Mouse (Mus musculus): ENCODE results near the gene Epn2. TPM values are rescaled to one million over a fixed set of nuclear protein-coding genes. Genes with fewer than 3 reads are reported as not detected.

Epn2 gene
- 10 to 100 TPM; 23.7 to 27.0 TPM for total RNA-seq (2021)

- DNase-seq (ENCODE audit: low spot score), result peak; percentile 75
- intact Hi-C loops (cut with DNase I), result loop anchor here (2.0 to 5.0 kb wide), 2 partner anchors 40 to 47 kb away; no protein-coding TSS in a partner anchor
These were observed at the start of gene Epn2 for GRCm38 (mm10) chr11:61578983-61579877. Epn2 (minus strand) TSS chr11:61579687.

GRCm38 (mm10) chr11:61626509-61626908 lies 47.0 kb upstream of the Epn2 start:
- intact Hi-C loops (cut with DNase I), result loop anchor here (10.0 kb wide), 1 partner anchor 452 kb away; the partner anchor contains the start of gene Usp22
- DNase-seq (ENCODE audit: low spot score), result no peak

- no peak for DNase-seq (ENCODE audit: low spot score)
- intact Hi-C loops (cut with DNase I), result loop anchor here (10.0 kb wide), 1 partner anchor 450 kb away; the partner anchor contains the start of gene Usp22
These were observed 45.6 kb upstream of the Epn2 start for GRCm38 (mm10) chr11:61625136-61625535.

- intact Hi-C loops (cut with DNase I), result loop anchor here (2.0 to 10.0 kb wide), 2 partner anchors 114 to 446 kb away; partner anchors contain the start of gene Usp22
- no peak for DNase-seq (ENCODE audit: low spot score)
These were observed 41.3 kb upstream of the Epn2 start for GRCm38 (mm10) chr11:61620762-61621161.

- intact Hi-C loops (cut with DNase I), result loop anchor here (2.0 to 10.0 kb wide), 2 partner anchors 113 to 445 kb away; partner anchors contain the start of gene Usp22
- DNase-seq (ENCODE audit: low spot score), result peak; percentile 79
These were observed 40.8 kb upstream of the Epn2 start for GRCm38 (mm10) chr11:61620254-61620670.

GRCm38 (mm10) chr11:61619791-61620241 lies 40.3 kb upstream of the Epn2 start:
- intact Hi-C loops (cut with DNase I), result loop anchor here (2.0 to 10.0 kb wide), 4 partner anchors 41 to 445 kb away; partner anchors contain the start of genes Epn2 and Usp22
- DNase-seq (ENCODE audit: low spot score), result peak; percentile 63

GRCm38 (mm10) chr11:61619356-61619755 lies 39.9 kb upstream of the Epn2 start:
- intact Hi-C loops (cut with DNase I), result loop anchor here (2.0 to 5.0 kb wide), 2 partner anchors 41 to 202 kb away; partner anchors contain the start of gene Epn2
- no peak for DNase-seq (ENCODE audit: low spot score)

- DNase-seq (ENCODE audit: low spot score), result no peak
- intact Hi-C loops (cut with DNase I), result loop anchor here (2.0 to 5.0 kb wide), 2 partner anchors 40 to 201 kb away; partner anchors contain the start of gene Epn2
These were observed 39.1 kb upstream of the Epn2 start for GRCm38 (mm10) chr11:61618571-61618970.

- intact Hi-C loops (cut with DNase I), result loop anchor here (2.0 to 5.0 kb wide), 2 partner anchors 39 to 201 kb away; partner anchors contain the start of gene Epn2
- peak; percentile 52 for DNase-seq (ENCODE audit: low spot score)
These were observed 38.6 kb upstream of the Epn2 start for GRCm38 (mm10) chr11:61618131-61618530.

- intact Hi-C loops (cut with DNase I), result loop anchor here (5.0 kb wide), 1 partner anchor 200 kb away; no protein-coding TSS in a partner anchor
- no peak for DNase-seq (ENCODE audit: low spot score)
These were observed 37.9 kb upstream of the Epn2 start for GRCm38 (mm10) chr11:61617293-61617975.

GRCm38 (mm10) chr11:61616523-61617292 lies 37.2 kb upstream of the Epn2 start:
- DNase-seq (ENCODE audit: low spot score), result no peak
- intact Hi-C loops (cut with DNase I), result loop anchor here (5.0 kb wide), 1 partner anchor 199 kb away; no protein-coding TSS in a partner anchor

GRCm38 (mm10) chr11:61615686-61616522 lies 36.4 kb upstream of the Epn2 start:
- intact Hi-C loops (cut with DNase I), result loop anchor here (5.0 kb wide), 1 partner anchor 199 kb away; no protein-coding TSS in a partner anchor
- no peak for DNase-seq (ENCODE audit: low spot score)

GRCm38 (mm10) chr11:61614401-61614800 lies 34.9 kb upstream of the Epn2 start:
- no peak for DNase-seq (ENCODE audit: low spot score)
- intact Hi-C loops (cut with DNase I), result no loop called here

- no peak for DNase-seq (ENCODE audit: low spot score)
- intact Hi-C loops (cut with DNase I), result no loop called here
These were observed 32.7 kb upstream of the Epn2 start for GRCm38 (mm10) chr11:61612116-61612635.

- DNase-seq (ENCODE audit: low spot score), result no peak
- intact Hi-C loops (cut with DNase I), result no loop called here
These were observed 31.7 kb upstream of the Epn2 start for GRCm38 (mm10) chr11:61611197-61611596.

GRCm38 (mm10) chr11:61608072-61608471 lies 28.6 kb upstream of the Epn2 start:
- intact Hi-C loops (cut with DNase I), result no loop called here
- no peak for DNase-seq (ENCODE audit: low spot score)

GRCm38 (mm10) chr11:61602705-61603104 lies 23.2 kb upstream of the Epn2 start:
- DNase-seq (ENCODE audit: low spot score), result no peak
- intact Hi-C loops (cut with DNase I), result no loop called here

GRCm38 (mm10) chr11:61601465-61601864 lies 22.0 kb upstream of the Epn2 start:
- DNase-seq (ENCODE audit: low spot score), result no peak
- intact Hi-C loops (cut with DNase I), result no loop called here

Data from heart, postnatal 25 days (tissue).